Mouse (Mus musculus) neural tube, embryonic 15.5 days (tissue): ENCODE results near the gene Il33. TPM values are rescaled to one million over a fixed set of nuclear protein-coding genes. Genes with fewer than 3 reads are reported as not detected.

Experiments used
- ATAC-seq: fragments of 200-750 bp; cut with Nextera tagmentation; 2 replicates; pipeline ENCODE4 v1.8.0; 2017; ENCODE audit warnings: mild to moderate bottlenecking, moderate TSS enrichment, moderate library complexity; ENCODE audit not compliant: low FRiP score
- H3K27ac ChIP-seq: fragments of 300-500 bp; sonication (generic); replicated peaks from 2 replicates; pipeline ENCODE4 v1.5.1; 2015; ENCODE audit warnings: mild to moderate bottlenecking, inconsistent platforms
- H3K27me3 ChIP-seq: fragments of 300-500 bp; sonication (generic); replicated peaks from 2 replicates; pipeline ENCODE4 v1.6.1; 2015; ENCODE audit warnings: inconsistent platforms
- H3K36me3 ChIP-seq: fragments of 300-500 bp; sonication (generic); 2 replicates; pipeline ENCODE4 v1.6.1; 2015; ENCODE audit warnings: inconsistent platforms
- H3K4me1 ChIP-seq: fragments of 300-500 bp; sonication (generic); 2 replicates; pipeline ENCODE4 v1.6.1; 2015; ENCODE audit warnings: inconsistent platforms
- H3K4me2 ChIP-seq: fragments of 300-500 bp; sonication (generic); 2 replicates; pipeline ENCODE4 v1.6.1; 2015; ENCODE audit warnings: inconsistent platforms, mild to moderate bottlenecking, moderate library complexity
- H3K4me3 ChIP-seq: fragments of 300-500 bp; sonication (generic); replicated peaks from 2 replicates; pipeline ENCODE4 v1.5.1; 2015; ENCODE audit warnings: mild to moderate bottlenecking, inconsistent platforms
- H3K9ac ChIP-seq: fragments of 300-500 bp; sonication (generic); replicated peaks from 2 replicates; pipeline ENCODE4 v1.6.1; 2015; ENCODE audit warnings: mild to moderate bottlenecking, inconsistent platforms
- H3K9me3 ChIP-seq: fragments of 300-500 bp; sonication (generic); replicated peaks from 2 replicates; pipeline ENCODE4 v1.6.1; 2016; ENCODE audit warnings: inconsistent platforms
- WGBS: fragments of 180-500 bp; shearing (Covaris S2); methylation state at CpG from one replicate; pipeline ENCODE4 v1.1.7; 2015; ENCODE audit warnings: mixed read lengths; 5-methylcytosine and 5-hydroxymethylcytosine counted together
- polyA plus RNA-seq: library from polyadenylated mRNA; unstranded; fragments of >200 nt; fragmentation: Nextera tagmentation; extraction: Ambion mirVana; gene quantifications from 2 replicates; pipeline ENCODE4 v1.2.1, GENCODE M21; 2015

The Il33 gene
- polyA plus RNA-seq, 1 experiment from 2014 or later = 5.0 TPM

DNA sequence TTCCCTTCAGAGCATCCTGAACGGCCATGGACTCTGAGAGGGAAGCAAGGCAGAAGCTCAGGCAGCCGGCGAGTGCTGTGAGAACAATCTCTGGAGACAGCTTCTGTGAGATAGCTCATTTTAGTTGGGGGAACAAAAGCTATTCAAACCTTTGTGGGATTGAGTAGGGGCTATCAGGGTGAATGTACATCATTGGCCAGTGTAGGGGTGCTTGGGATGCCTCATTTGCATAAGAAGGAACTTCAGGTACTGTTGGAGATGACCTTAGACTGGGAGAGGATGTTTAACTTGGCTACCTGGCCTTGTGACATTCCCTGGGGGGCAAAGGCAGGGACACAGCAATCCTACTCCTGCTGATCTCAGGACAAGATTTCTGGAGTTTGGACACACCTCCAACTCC lies 81.5 kb downstream of the Il33 start:
- no peaks in the 10 kb centered on the region for H3K4me1 ChIP-seq
- no peak overlapping the region for H3K4me3 ChIP-seq
- ATAC-seq = no peak
- H3K9me3 ChIP-seq = no peaks in the 10 kb centered on the region
- H3K4me2 ChIP-seq = no peak overlapping the region
- no peaks in the 10 kb centered on the region for H3K36me3 ChIP-seq
- H3K9ac ChIP-seq = no peak overlapping the region
- 70% methylated on average over 3 of the region's 3 CpGs for WGBS
- no peaks in the 10 kb centered on the region for H3K27me3 ChIP-seq
- no peak overlapping the region for H3K27ac ChIP-seq

Other genes starting within 250 kb of the Il33 start
- gene Mlana, start 227.3 kb upstream of the Il33 start, polyA plus RNA-seq = not detected in 2 replicates
- 5.5 and 5.6 TPM in 2 replicates for gene 9930021J03Rik, start 119.1 kb upstream of the Il33 start, polyA plus RNA-seq
- 41.9 and 46.5 TPM in 2 replicates for gene Ranbp6, start 112.1 kb upstream of the Il33 start, polyA plus RNA-seq
- not detected in 2 replicates for gene Trpd52l3, start 78.7 kb downstream of the Il33 start, polyA plus RNA-seq
- gene Uhrf2, start 105.4 kb downstream of the Il33 start, polyA plus RNA-seq = 44.0 and 51.3 TPM in 2 replicates